Mouse (Mus musculus): ENCODE data around the gene Sypl. TPM values are rescaled to one million over a fixed set of nuclear protein-coding genes. Genes with fewer than 3 reads are reported as not detected.

The Sypl gene
- total and polyA plus RNA-seq, 3 experiments: 13.3 to 110 (median 52.8) TPM

- Histone ChIP-seq H3K9me3 (replicated peaks; ENCODE audit: insufficient read depth, low read length) (no peaks in the 10 kb centered on the region), H3K4me1 (ENCODE audit: control insufficient read depth in 1 of 2, insufficient read depth in 2 of 2, low read length in 2 of 2) (no peaks in the 10 kb centered on the region), H3K79me2 (ENCODE audit: control insufficient read depth, insufficient read depth, low read length, poor library complexity) (no peaks in the 10 kb centered on the region), H3K4me3 (ENCODE audit: control insufficient read depth in 1 of 2, insufficient read depth in 1 of 2, low read depth in 2 of 2, low read length in 2 of 2) (no peak overlapping the region), H3K27ac (ENCODE audit: control insufficient read depth, low read depth, low read length) (no peak overlapping the region), H3K36me3 (ENCODE audit: control insufficient read depth in 1 of 2, insufficient read depth in 2 of 2, low read length in 2 of 2) (no peaks in the 10 kb centered on the region), H3K27me3 (ENCODE audit: control insufficient read depth in 1 of 2, insufficient read depth in 2 of 2, low read length in 2 of 2) (peaks cover 0 to 3% of the 10 kb centered on the region in 2 experiments; a peak in 3 of 4 replicates), H3K9ac (ENCODE audit: control insufficient read depth, low read depth, low read length, poor library complexity, severe bottlenecking) (no peak overlapping the region)
- no peak for DNase-seq (ENCODE audit: low read depth, low spot score)
- TF ChIP-seq ZMIZ1 (IDR thresholded peaks at IDR 0.05; ENCODE audit: low read depth, low read length) (no peak), RCOR1 (IDR thresholded peaks at IDR 0.05; ENCODE audit: low read depth, low read length) (no peak), SIN3A (IDR thresholded peaks at IDR 0.05; ENCODE audit: low read length) (no peak), MAZ (IDR thresholded peaks at IDR 0.05; ENCODE audit: low read depth, low read length) (no peak), UBTF (IDR thresholded peaks at IDR 0.05; ENCODE audit: borderline replicate concordance, insufficient read depth, low read depth, low read length) (no peak), ZNF384 (IDR thresholded peaks at IDR 0.05; ENCODE audit: low read depth, low read length) (no peak), ZC3H11A (IDR thresholded peaks at IDR 0.05; ENCODE audit: low read depth, low read length) (no peak), JUND (IDR thresholded peaks at IDR 0.05; ENCODE audit: low read depth, low read length) (no peak), KAT2A (conservative IDR thresholded peaks at IDR 0.05; ENCODE audit: low read depth, low read length) (no peak), MAFK (IDR thresholded peaks at IDR 0.05; ENCODE audit: borderline replicate concordance, low read depth, low read length) (no peak), E2F4 (IDR thresholded peaks at IDR 0.05; ENCODE audit: borderline replicate concordance, low read depth, low read length) (no peak), CHD2 (IDR thresholded peaks at IDR 0.05; ENCODE audit: low read length) (no peak), GATA1 (IDR thresholded peaks at IDR 0.05; ENCODE audit: low read depth, low read length) (no peak)
Observed at GRCm38 (mm10) chr12:32929831-32930513, 23.7 kb upstream of the Sypl start.

GRCm38 (mm10) chr12:32930566-32930965 lies 23.1 kb upstream of the Sypl start:
- no peaks in the 10 kb centered on the region for H3K9me3 ChIP-seq (replicated peaks; ENCODE audit: insufficient read depth, low read length)
- H3K27ac ChIP-seq (ENCODE audit: control insufficient read depth, low read depth, low read length): no peak overlapping the region
- H3K4me3 ChIP-seq (ENCODE audit: control insufficient read depth in 1 of 2, insufficient read depth in 1 of 2, low read depth in 2 of 2, low read length in 2 of 2): no peak overlapping the region
- H3K9ac ChIP-seq (ENCODE audit: control insufficient read depth, low read depth, low read length, poor library complexity, severe bottlenecking): no peak overlapping the region
- DNase-seq (ENCODE audit: low read depth, low spot score): no peak
- no peak for TF ChIP-seq MYC (IDR thresholded peaks at IDR 0.05; ENCODE audit: low read depth, low read length)
- H3K4me1 ChIP-seq (ENCODE audit: control insufficient read depth in 1 of 2, insufficient read depth in 2 of 2, low read length in 2 of 2): no peaks in the 10 kb centered on the region
- no peaks in the 10 kb centered on the region for H3K36me3 ChIP-seq (ENCODE audit: control insufficient read depth in 1 of 2, insufficient read depth in 2 of 2, low read length in 2 of 2)
- H3K27me3 ChIP-seq (ENCODE audit: control insufficient read depth in 1 of 2, insufficient read depth in 2 of 2, low read length in 2 of 2): peaks cover 0 to 3% of the 10 kb centered on the region in 2 experiments; a peak in 3 of 4 replicates
- H3K79me2 ChIP-seq (ENCODE audit: control insufficient read depth, insufficient read depth, low read length, poor library complexity): no peaks in the 10 kb centered on the region
